Mouse (Mus musculus) urinary bladder, postnatal 36 days (tissue): Measurements from ENCODE around the gene Trim44.

Source experiments
- DNase-seq, 2 experiments: peaks; one replicate each; pipeline ENCODE4 v3.0.0; 2022; ENCODE audit warnings: low spot score in 2 of 2, mixed read lengths in 1 of 2

The Trim44 gene

DNA sequence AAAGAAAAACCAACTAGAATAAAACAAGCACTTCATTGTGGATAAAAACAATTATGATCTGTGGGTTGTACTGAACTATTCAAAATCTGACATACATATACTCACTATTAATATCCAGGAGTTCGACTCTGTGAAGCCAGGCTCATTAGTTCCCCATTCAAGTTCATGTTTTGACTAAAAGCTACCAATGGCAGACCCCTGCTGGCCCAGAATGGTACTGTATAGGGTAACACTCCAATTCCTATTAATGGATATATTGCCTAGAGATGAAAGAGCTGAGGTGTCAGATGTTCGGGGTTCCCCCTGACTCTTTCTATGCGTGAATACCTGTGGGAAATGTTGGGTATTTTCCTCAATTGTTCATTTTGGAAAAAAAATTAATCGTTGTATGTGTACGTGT lies 117.6 kb downstream of the Trim44 start:
- DNase-seq, result peak; percentile 50 to 53

DNA sequence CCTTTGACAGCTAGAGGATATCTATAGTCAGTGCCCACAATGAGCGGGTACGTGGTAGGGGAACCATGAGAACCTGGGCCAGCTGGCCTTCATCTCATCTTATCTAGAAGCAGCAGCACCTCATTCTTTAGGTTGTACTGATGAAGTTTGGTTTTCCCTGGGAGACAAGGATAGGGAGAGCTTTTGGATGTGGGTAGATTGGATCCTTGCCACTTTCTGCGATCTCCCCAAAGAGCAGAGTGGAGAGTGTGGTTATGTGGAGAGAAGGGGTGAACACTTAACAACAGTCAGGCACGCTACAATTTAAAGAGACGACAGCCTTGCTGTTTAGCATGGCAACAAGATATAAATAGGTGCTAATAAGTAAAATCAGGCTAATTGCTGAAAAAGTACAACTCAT lies 119.0 kb downstream of the Trim44 start:
- DNase-seq, result no peak

DNA sequence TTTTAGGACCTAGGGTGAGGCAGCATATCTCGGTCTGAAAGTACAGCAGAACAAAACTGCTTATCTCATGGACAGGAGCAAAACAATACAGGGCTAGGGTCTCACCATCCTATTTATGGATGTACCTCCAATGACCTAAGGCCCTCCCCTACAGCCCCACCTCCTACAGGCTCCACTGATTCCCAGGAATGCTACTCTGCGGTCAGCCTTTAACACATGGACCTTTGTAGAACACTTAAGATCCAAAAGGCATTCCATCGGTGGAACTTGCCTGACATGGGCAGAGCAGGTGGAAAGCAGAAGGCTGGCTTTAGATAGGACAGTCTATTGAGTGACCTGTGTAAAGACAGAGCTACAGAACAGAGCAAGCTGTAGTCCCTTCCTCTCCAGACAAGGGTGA lies 120.3 kb downstream of the Trim44 start:
- no peak for DNase-seq

DNA sequence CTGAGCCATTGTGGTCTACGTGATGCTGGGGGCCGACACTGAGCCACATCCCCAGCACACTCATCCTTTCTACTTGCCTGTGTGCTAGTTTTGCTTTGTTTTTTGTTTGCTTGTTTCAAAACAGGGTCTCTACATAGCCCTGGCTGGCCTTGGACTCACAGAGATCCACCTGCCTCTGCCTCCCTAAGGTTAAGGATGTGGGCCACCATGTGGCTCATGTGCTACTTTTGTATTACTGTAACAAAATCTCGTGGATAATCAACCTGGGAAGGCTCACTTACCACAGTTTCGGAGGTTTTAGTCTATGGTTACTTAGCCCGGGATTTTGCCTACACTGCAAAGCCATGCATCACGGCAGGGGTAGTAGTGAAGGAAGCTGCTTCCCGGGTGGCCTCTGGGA lies 125.5 kb downstream of the Trim44 start:
- DNase-seq, result no peak

DNA sequence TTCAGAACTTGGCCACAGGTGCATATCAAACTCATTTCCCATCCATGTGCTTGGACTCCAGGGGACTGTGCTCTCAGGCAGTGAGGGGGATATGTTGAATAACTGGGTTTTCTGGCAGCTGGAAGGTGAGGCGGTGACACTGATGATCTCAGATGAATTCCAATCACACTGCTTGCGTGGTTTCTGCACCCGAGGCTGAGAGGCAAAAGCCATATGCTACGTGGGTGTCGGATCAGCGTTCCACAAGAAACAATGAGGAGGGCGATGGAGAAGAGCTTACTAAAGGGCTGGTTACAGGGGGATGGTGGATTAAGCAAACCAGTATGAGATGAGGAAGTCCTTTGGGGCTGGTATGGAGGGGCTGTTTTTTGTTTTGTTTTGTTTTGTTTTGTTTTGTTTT lies 127.8 kb downstream of the Trim44 start:
- DNase-seq, result no peak

DNA sequence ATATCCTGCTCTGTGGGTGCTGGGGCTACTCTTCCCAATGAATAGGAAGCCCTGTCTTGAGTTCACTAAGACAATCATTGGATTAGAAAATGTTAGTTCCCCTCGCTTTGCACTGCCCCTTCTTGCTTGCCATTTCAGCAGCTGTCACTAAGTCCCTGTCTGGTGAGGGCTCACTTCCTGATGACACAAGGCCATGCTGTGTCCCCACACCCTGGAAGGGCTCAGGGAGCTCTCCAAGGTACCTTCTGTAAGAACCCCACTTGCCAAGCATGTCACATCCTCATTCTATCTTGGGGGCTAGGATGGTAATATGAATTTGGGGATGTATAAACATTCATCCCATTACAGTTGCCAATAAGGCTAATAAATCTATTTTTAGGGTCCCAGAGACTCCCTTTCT lies 129.7 kb downstream of the Trim44 start:
- DNase-seq, result no peak

DNA sequence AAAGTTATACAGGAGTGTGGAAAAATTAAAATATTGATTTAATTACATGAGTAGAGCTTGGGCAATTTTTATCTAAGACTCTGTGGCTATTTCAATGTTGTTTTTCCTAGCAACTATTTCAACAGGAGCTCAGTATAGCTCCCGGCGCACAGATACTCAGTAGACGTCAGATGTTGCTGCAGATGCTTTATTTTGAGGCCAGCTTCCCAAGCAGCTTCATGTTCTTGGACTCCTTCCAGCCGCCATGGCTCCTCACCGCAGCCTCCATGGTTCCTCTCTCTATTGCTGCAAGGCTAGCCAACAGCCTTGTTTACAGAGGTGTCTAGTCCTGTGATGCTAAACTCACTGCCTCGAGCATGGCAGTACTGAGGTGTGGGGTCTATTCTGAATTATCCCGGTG lies 134.3 kb downstream of the Trim44 start:
- DNase-seq, result no peak

DNA sequence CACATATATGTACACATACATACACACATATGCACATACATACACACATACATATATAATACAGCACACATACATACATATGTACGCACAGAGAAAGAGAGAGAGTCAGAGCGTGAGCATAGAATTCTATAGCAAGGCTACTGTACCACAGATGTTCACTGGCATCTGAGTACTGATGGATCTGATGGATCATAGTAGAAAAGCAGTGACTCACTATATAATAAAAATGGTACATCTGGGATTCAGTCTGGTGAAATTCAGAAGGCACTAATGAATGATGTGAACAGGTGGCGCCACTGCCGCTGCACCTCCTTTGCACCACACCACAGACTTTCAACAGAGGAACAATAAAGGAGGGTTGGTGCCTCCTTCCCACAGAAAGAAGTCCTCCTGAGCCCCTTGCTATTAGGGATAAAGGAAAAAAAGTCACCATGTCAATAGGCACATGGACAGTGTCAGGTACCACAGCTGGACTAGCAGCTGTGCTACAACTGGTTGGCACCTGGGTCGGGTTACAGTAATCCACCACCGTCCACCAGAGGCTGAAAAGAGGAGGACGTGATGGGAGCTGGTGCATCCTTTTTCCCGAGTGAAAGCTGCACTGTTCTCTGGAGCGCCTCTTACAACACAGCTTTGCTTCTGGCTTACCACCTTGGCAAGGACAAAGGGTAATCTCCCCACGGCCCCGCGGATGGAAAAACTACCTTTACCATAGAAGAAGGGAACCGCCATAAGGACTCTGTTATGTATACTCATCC lies 139.9 kb downstream of the Trim44 start:
- no peak for DNase-seq

DNA sequence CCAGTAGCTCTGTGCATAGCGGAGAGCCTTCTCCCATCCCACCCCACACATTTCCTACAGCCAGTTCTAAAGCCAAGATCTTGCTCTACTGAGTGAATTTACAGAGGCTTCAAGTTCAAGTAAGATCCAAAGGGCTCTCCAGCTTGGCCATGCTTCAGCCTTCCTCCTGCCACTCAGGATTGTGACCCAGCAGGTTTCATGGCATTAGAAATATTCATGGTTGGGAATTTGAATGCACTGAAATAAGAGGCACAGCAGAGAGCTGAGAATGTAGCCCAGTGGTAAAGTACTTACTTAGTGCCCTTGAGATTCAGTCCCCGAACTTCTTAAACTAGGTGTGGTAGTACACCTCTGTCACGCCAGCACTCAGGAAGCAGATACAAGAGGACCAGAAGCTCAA lies 140.7 kb downstream of the Trim44 start:
- no peak for DNase-seq

DNA sequence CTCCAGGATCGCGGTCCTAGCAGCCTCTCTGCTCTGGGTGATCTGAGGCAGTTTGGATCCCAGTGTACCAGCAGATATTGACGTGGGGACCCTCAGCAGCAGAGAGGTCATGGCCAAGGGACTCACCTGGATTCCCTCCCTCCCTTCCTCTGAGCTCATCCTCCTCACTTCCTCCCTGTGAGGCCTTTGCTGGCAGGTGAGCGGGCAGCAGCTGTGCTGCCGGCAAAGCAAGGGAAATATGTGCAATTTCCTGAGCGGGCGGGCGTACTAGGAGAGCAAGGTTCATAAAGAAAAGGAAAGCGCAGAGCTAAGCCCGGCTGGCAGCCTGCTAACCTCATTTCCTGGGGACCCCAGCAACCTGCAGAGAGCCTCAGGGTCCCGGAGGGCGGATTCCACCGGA lies 148.5 kb downstream of the Trim44 start:
- DNase-seq, result peak in 1 of 2 experiments; percentile 23

DNA sequence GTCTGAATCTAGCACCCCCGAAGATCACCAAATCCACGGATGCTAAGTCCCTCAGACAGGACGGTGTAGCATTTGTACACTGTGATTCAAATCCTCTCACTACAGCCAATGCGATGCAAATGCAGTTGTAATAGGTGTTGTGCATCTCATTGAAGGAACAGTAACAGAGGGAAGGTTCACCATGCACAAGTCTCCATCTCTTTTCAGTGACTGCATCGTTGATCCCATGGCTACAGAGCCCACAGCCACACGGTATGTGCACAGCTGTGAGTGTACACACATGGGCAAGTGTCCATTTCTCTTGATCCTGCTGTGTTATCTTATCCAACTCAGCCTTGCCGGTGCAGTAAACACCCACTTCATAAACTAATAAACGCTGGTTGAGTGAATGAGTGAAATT lies 148.9 kb downstream of the Trim44 start:
- no peak for DNase-seq

DNA sequence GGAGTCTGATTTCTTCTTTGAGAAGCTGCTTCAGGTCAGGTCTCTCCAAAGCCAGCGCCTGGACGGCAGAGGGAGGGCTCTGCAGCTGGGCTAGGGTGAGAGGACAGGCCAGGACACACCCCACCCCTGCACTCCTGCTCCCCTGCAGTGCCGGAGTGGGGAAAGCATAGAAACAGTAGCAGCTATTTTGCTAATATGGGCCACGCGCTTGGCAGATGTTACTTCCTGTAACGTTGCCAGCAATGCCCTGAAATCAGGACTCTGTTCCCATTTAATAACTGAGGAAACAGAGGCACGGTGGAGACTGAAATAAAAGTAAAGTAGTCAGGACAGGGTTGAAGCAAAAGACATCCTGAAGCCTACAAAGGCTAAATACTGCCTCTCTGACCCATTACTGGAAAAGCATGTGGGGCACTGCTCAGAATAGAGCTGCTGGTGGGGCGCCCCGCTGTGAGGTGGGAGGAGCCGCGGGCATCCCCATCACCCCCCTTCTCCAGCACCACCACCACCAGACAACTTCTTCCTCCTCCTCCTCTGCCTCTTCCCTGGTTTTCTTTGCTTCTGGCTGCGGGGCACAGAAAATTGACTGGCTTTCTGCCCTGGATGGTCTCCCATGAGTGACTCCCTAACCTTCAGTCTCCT lies 149.5 kb downstream of the Trim44 start:
- no peak for DNase-seq

DNA sequence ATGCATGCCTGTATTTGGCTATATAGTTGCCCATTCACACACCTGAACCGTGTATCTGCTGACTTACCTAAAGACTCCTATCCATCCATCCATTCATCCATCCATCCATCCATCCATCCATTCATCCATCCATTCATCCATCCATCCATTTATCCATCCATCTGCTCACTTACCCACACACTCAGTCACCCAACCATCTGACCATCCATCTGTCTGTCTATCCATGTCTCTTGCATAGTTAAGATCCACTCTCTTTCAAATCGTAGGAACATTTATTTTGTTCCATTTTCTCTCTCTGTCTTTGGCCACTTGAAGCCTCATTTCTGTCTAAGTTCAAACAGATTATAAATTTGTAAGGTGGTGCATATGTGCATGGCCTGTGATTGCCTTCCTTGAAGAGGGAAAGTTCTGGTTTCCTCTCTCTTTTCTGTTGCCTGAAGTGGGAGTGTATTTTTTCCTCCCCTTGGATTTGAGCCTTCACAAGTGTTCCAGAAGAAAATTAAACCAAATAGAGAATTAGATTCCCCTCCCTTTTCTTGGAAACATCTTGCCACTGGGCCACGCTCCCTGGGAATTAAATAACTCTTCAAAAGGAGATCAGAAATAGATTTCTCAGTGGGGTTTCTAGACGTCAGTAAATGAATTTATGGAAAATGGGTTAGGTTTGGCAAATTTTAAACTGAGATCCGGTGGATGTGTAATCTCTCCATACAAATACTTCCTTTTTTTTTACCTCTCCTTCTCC lies 150.9 kb downstream of the Trim44 start:
- no peak for DNase-seq

DNA sequence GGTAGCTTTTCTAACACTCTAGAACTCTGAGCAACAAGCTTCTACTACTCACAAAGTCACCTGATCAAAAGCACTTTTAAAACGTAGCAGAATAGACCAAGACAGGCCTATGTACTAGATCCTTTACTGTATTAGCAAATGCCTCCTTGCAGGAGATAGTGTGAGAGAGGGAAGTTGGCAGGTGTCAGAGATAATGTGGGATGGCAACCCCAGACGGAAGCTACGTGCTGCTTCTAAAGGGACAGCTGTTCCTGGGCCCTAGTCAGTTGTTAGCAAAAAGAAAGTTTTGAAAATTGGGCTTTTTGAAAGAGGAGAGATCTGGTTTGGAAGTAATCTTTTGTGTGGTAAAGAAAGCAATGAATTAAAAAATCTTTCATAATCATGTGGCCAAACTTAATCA lies 151.5 kb downstream of the Trim44 start:
- DNase-seq, result no peak

DNA sequence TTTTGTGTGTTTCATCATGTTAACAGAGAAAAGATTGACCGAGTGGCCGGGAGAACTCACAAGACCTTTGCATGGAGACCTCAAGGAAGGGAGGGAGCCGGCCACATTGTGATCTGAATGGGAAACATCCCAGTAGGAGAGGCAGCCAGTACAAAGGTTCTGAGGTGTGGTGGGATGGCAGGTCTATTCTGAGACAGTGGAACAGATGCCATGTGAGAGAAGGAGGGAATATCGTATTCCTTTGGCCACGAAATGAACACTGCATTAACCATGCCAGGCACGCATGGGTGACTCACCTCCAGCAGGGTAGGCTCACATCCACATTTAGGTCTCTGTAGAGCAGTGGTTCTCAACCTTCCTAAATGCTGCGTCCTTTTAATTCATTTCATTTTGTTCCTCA lies 154.4 kb downstream of the Trim44 start:
- no peak for DNase-seq

DNA sequence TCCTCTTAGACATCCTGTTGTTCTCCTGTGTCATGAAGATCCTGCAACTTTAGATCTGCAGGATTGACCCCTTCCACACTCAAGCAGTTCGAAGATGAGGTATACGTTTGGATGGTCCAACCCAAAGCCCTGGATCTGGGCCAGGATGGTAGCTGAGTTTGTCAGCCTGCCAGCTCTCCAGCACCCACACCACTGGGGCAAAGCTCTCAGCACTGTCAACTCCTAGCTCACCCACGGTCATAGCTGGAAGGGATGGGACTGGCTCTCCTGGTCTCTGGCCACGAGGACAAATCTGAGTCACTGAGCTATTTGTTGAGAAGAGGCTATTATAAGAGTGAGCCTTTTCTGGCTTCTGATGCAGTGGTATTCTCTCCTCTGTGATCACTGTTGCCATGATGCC lies 155.0 kb downstream of the Trim44 start:
- DNase-seq, result no peak
